Mouse (Mus musculus) G1E (cell line): ENCODE measurements at regions not wholly inside any gene's neighbourhood (a gene's known extent, or its start where the extent isn't known, plus 50 kb on each side); places are given as distances from the start of the nearest gene placed in this dataset.

Experiments used
- CTCF ChIP-seq: IDR thresholded peaks from 2 replicates; pipeline ENCODE4 v1.5.1; 2012; ENCODE audit warnings: low read depth, low read length, inconsistent platforms, mixed read lengths
- GATA1 ChIP-seq: IDR thresholded peaks from 2 replicates; pipeline ENCODE4 v1.6.1; 2012; ENCODE audit warnings: borderline replicate concordance, low read length, inconsistent platforms, mixed read lengths
- POLR2AphosphoS5 ChIP-seq: IDR thresholded peaks from 2 replicates; pipeline ENCODE4 v1.6.1; 2012; ENCODE audit warnings: low read depth, low read length, inconsistent platforms; ENCODE audit not compliant: insufficient replicate concordance
- TAL1 ChIP-seq: conservative IDR thresholded peaks from 2 replicates; pipeline ENCODE4 v1.6.1; 2012; ENCODE audit warnings: low read depth, low read length, inconsistent platforms, mixed read lengths

- no peak for TF ChIP-seq CTCF
- TF ChIP-seq TAL1: no peak
- no peak for TF ChIP-seq GATA1
- TF ChIP-seq POLR2AphosphoS5: no peak
Observed at GRCm38 (mm10) chr11:21470711-21471110, 99.7 kb upstream of the Ugp2 start.
